Mouse (Mus musculus) kidney, embryonic 14.5 days (tissue): ENCODE data around the gene St6galnac4. TPM values are rescaled to one million over a fixed set of nuclear protein-coding genes. Genes with fewer than 3 reads are reported as not detected.
A peak's percentile ranks its signal among the peaks of the same experiment; 100 is the strongest.

Experiments
- ATAC-seq: fragments of 200-750 bp; cut with Nextera tagmentation; 2 replicates; pipeline ENCODE4 v1.8.0; 2017; ENCODE audit warnings: moderate number of reproducible peaks, mild to moderate bottlenecking, moderate TSS enrichment, moderate library complexity; ENCODE audit not compliant: low FRiP score, low TSS enrichment
- H3K27ac ChIP-seq: fragments of 300-500 bp; sonication (generic); 2 replicates; pipeline ENCODE4 v1.5.1; 2014; ENCODE audit warnings: low read depth, mild to moderate bottlenecking, low read length, moderate library complexity, mixed read lengths
- H3K27me3 ChIP-seq: fragments of 300-500 bp; sonication (generic); 2 replicates; pipeline ENCODE4 v1.6.1; 2014; ENCODE audit warnings: mild to moderate bottlenecking, low read length; ENCODE audit not compliant: control insufficient read depth, insufficient read depth
- H3K36me3 ChIP-seq: fragments of 300-500 bp; sonication (generic); 2 replicates; pipeline ENCODE4 v1.6.1; 2014; ENCODE audit warnings: low read length, mixed read lengths; ENCODE audit not compliant: control insufficient read depth, insufficient read depth
- H3K4me1 ChIP-seq: fragments of 300-500 bp; sonication (generic); 2 replicates; pipeline ENCODE4 v1.6.1; 2014; ENCODE audit warnings: low read length, mixed read lengths; ENCODE audit not compliant: control insufficient read depth, insufficient read depth
- H3K4me2 ChIP-seq: fragments of 300-500 bp; sonication (generic); replicated peaks from 2 replicates; pipeline ENCODE4 v1.6.1; 2014; ENCODE audit warnings: low read depth, mild to moderate bottlenecking, low read length
- H3K4me3 ChIP-seq: fragments of 300-500 bp; sonication (generic); 2 replicates; pipeline ENCODE4 v1.5.1; 2014; ENCODE audit warnings: mild to moderate bottlenecking, low read length
- H3K9ac ChIP-seq: fragments of 300-500 bp; sonication (generic); 2 replicates; pipeline ENCODE4 v1.6.1; 2014; ENCODE audit warnings: low read depth, mild to moderate bottlenecking, low read length, moderate library complexity
- H3K9me3 ChIP-seq: fragments of 300-500 bp; sonication (generic); 2 replicates; pipeline ENCODE4 v1.6.1; 2016; ENCODE audit warnings: low read length; ENCODE audit not compliant: control insufficient read depth
- WGBS: fragments of 180-500 bp; shearing (Covaris S2); extraction: QIAGEN DNeasy Blood & Tissue Kit; methylation state at CpG from one replicate; pipeline ENCODE4 v1.1.7; 2014; 5-methylcytosine and 5-hydroxymethylcytosine counted together
- polyA plus RNA-seq: library from polyadenylated mRNA; unstranded; fragments of >200 nt; fragmentation: Nextera tagmentation; extraction: Ambion mirVana; gene quantifications from 2 replicates; pipeline ENCODE4 v1.2.1, GENCODE M21; 2014

The St6galnac4 gene
- polyA plus RNA-seq, 1 experiment from 2014 or later, result 20.0 TPM

GRCm38 (mm10) chr2:32612274-32612673 lies 25.4 kb downstream of the St6galnac4 start:
- no peaks in the 10 kb centered on the region; the same call in 1 of the 2 replicates for H3K9me3 ChIP-seq
- no peaks in the 10 kb centered on the region for H3K27me3 ChIP-seq
- no peak overlapping the region for H3K9ac ChIP-seq
- H3K4me1 ChIP-seq, result peaks cover 24% of the 10 kb centered on the region
- no peak overlapping the region for H3K4me2 ChIP-seq
- peaks cover 20% of the 10 kb centered on the region; the same call in 1 of the 2 replicates for H3K36me3 ChIP-seq
- 69% methylated on average over 26 of the region's 26 CpGs for WGBS
- no peak for ATAC-seq
- no peak overlapping the region for H3K4me3 ChIP-seq
- H3K27ac ChIP-seq, result no peak overlapping the region

- peaks cover 3% of the 10 kb centered on the region; the same call in 1 of the 2 replicates for H3K9me3 ChIP-seq
- H3K4me3 ChIP-seq, result no peak overlapping the region
- peaks cover 23% of the 10 kb centered on the region; the same call in 1 of the 2 replicates for H3K36me3 ChIP-seq
- no peak for ATAC-seq
- no peak overlapping the region for H3K27ac ChIP-seq
- H3K9ac ChIP-seq, result no peak overlapping the region
- 89% methylated on average over 1 of the region's 1 CpGs for WGBS
- H3K27me3 ChIP-seq, result no peaks in the 10 kb centered on the region
- no peak overlapping the region for H3K4me2 ChIP-seq
- peaks cover 30% of the 10 kb centered on the region for H3K4me1 ChIP-seq
Observed at GRCm38 (mm10) chr2:32617109-32617508, 30.2 kb downstream of the St6galnac4 start.

GRCm38 (mm10) chr2:32617601-32618000 lies 30.7 kb downstream of the St6galnac4 start:
- Histone ChIP-seq H3K4me1 (peaks cover 30% of the 10 kb centered on the region), H3K4me3 (no peak overlapping the region), H3K9me3 (peaks cover 3% of the 10 kb centered on the region; the same call in 1 of the 2 replicates), H3K36me3 (peaks cover 20% of the 10 kb centered on the region; the same call in 1 of the 2 replicates), H3K9ac (no peak overlapping the region), H3K4me2 (no peak overlapping the region), H3K27ac (no peak overlapping the region), H3K27me3 (no peaks in the 10 kb centered on the region)
- WGBS, result 95% methylated on average over 4 of the region's 4 CpGs
- no peak for ATAC-seq

- Histone ChIP-seq H3K4me2 (no peak overlapping the region), H3K27me3 (no peaks in the 10 kb centered on the region), H3K9me3 (peaks cover 3% of the 10 kb centered on the region; the same call in 1 of the 2 replicates), H3K4me1 (peaks cover 30% of the 10 kb centered on the region), H3K9ac (no peak overlapping the region), H3K4me3 (no peak overlapping the region), H3K36me3 (peaks cover 20% of the 10 kb centered on the region; the same call in 1 of the 2 replicates), H3K27ac (no peak overlapping the region)
- ATAC-seq, result no peak
- WGBS, result 67% methylated on average over 9 of the region's 9 CpGs
Observed at GRCm38 (mm10) chr2:32618051-32618450, 31.2 kb downstream of the St6galnac4 start.

GRCm38 (mm10) chr2:32620682-32621516 lies 34.0 kb downstream of the St6galnac4 start:
- Histone ChIP-seq H3K4me1 (peaks cover 49% of the 10 kb centered on the region), H3K4me3 (no peak overlapping the region), H3K27ac (peak overlapping the region; percentile 94), H3K36me3 (peaks cover 10% of the 10 kb centered on the region; the same call in 1 of the 2 replicates), H3K4me2 (no peak overlapping the region; the same call in 1 of the 2 replicates), H3K9ac (no peak overlapping the region; the same call in 1 of the 2 replicates), H3K9me3 (peaks cover 3% of the 10 kb centered on the region; the same call in 1 of the 2 replicates), H3K27me3 (no peaks in the 10 kb centered on the region)
- WGBS, result 6% methylated on average over 4 of the region's 4 CpGs
- ATAC-seq, result peak; percentile 67

GRCm38 (mm10) chr2:32621517-32621859 lies 34.6 kb downstream of the St6galnac4 start, which contains the start of gene Ak1:
Gene Ak1, plus strand, starts transcription at chr2:32621758.
- Histone ChIP-seq H3K9me3 (peaks cover 3% of the 10 kb centered on the region; the same call in 1 of the 2 replicates), H3K27me3 (no peaks in the 10 kb centered on the region), H3K4me1 (peaks cover 55% of the 10 kb centered on the region), H3K36me3 (peaks cover 6% of the 10 kb centered on the region; the same call in 1 of the 2 replicates), H3K4me3 (no peak within 1 kb of the TSS), H3K9ac (no peak within 1 kb of the TSS; the same call in 1 of the 2 replicates), H3K27ac (peak within 1 kb of the TSS; percentile 94), H3K4me2 (no peak within 1 kb of the TSS; the same call in 1 of the 2 replicates)
- 7% methylated on average over 7 of the region's 7 CpGs for WGBS
- no peak for ATAC-seq

- WGBS, result 73% methylated on average over 5 of the region's 5 CpGs
- Histone ChIP-seq H3K27me3 (no peaks in the 10 kb centered on the region), H3K9ac (peak overlapping the region; percentile 18; the same call in 1 of the 2 replicates), H3K9me3 (no peaks in the 10 kb centered on the region), H3K4me3 (no peak overlapping the region), H3K4me2 (no peak overlapping the region), H3K36me3 (peaks cover under 1% of the 10 kb centered on the region; the same call in 1 of the 2 replicates), H3K27ac (peak overlapping the region; percentile 84; the same call in 1 of the 2 replicates), H3K4me1 (peaks cover 71% of the 10 kb centered on the region)
- ATAC-seq, result no peak
Observed at GRCm38 (mm10) chr2:32624111-32624748, 37.3 kb downstream of the St6galnac4 start.

GRCm38 (mm10) chr2:32625212-32625872 lies 38.4 kb downstream of the St6galnac4 start:
- Histone ChIP-seq H3K4me1 (peaks cover 64% of the 10 kb centered on the region), H3K9ac (peak overlapping the region; percentile 9; the same call in 1 of the 2 replicates), H3K9me3 (no peaks in the 10 kb centered on the region), H3K4me2 (peak overlapping the region; percentile 34), H3K27me3 (no peaks in the 10 kb centered on the region), H3K36me3 (no peaks in the 10 kb centered on the region), H3K4me3 (peak overlapping the region; percentile 21; the same call in 1 of the 2 replicates), H3K27ac (peak overlapping the region; percentile 84; the same call in 1 of the 2 replicates)
- 3% methylated on average over 13 of the region's 13 CpGs for WGBS
- ATAC-seq, result 0 out of 2 replicates have a peak, but pooled peaks have one; percentile 11
